Mouse (Mus musculus): ENCODE data around the gene Gstm1. TPM values are rescaled to one million over a fixed set of nuclear protein-coding genes. Genes with fewer than 3 reads are reported as not detected.
"Not testable (repeated sequence)": the region's sequence is repeated elsewhere in the genome, so short reads cannot be mapped to it uniquely, and the experiment has no call there.

The Gstm1 gene
- polyA plus RNA-seq, 1 experiment from 2014 or later: 224 TPM

DNA sequence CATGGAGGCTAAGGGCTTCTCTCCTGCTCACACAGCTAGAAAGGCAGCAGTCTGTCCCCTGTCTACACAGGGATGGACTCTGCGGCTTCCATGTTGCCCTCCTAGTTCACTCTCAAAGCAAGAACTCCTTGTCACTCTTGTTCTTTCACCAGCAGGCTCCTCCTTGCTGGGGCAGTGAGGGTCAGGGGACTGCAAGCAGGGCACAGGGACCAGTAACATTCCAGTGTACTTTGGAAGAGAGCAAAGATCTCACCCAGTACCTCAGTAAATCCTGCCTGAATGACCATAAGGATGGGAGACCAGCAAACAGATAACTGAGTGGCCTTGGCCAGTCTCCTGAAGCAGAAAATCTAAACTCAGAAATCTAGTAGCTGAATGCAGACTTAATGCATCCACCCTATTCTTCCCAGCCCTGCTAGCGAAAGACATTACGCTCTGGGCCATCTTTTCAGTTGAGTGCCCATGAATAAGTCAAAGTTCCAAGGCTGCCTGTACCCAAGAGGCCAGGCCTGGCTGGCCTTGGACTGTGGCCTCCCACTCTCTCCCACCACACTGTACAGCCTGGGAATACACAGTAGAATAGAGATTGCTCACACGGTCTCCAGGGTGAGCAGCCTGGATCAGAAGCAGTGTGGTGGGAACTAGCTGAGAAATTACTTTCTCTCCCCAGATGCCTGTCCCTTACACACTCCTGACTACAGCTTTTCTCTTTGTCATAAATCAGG lies 11.0 kb upstream of the Gstm1 start:
- H3K9ac ChIP-seq (ENCODE audit: low read depth, low read length): no peak overlapping the region
- DNase-seq (ENCODE audit: low spot score): no peak
- H3K36me3 ChIP-seq (ENCODE audit: insufficient read depth, low read length): no peaks in the 10 kb centered on the region
- ATAC-seq (replicated peaks; ENCODE audit: low FRiP score, low read depth): peak; percentile 78
- no peak for TF ChIP-seq CTCF (IDR thresholded peaks at IDR 0.05; ENCODE audit: low read depth)
- peak overlapping the region; percentile 60 for H3K27ac ChIP-seq
- no peaks in the 10 kb centered on the region for H3K9me3 ChIP-seq (replicated peaks; ENCODE audit: low read length)
- H3K27me3 ChIP-seq (ENCODE audit: insufficient read depth, low read length): no peaks in the 10 kb centered on the region
- no peaks in the 10 kb centered on the region for H3K4me1 ChIP-seq (replicated peaks; ENCODE audit: insufficient read depth, low read length)
- WGBS: 69% methylated on average over 4 of the region's 4 CpGs
- no peak overlapping the region for H3K4me3 ChIP-seq (replicated peaks; ENCODE audit: low read depth, low read length)
- H3K4me2 ChIP-seq (ENCODE audit: low read length): no peak overlapping the region

DNA sequence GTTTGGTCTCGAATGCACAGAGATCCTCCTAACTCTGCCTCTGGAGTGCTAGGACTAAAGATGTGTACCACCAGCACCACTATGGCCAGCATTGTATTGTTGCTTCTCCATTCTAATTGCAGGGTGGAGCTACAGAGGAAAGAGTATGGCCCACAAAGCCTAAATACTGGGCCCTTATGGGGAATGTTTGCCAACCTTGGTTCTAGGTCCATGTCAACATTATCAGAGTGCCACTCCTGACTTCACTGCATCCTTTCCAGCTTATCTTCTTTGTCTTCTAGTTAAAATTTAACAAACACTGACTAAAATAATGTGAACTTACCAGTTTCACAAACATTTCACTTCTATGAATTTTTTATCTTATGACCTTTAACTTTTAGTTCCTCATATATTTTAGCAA lies 8.8 kb upstream of the Gstm1 start:
- H3K4me3 ChIP-seq (replicated peaks; ENCODE audit: low read depth, low read length): no peak overlapping the region
- WGBS: 88% methylated on average over 1 of the region's 1 CpGs
- ATAC-seq (replicated peaks; ENCODE audit: low FRiP score, low read depth) (no peak), DNase-seq (ENCODE audit: low spot score) (no peak)
- no peaks in the 10 kb centered on the region for H3K36me3 ChIP-seq (ENCODE audit: insufficient read depth, low read length)
- H3K9me3 ChIP-seq (replicated peaks; ENCODE audit: low read length): no peaks in the 10 kb centered on the region
- no peak overlapping the region for H3K27ac ChIP-seq
- no peaks in the 10 kb centered on the region for H3K4me1 ChIP-seq (replicated peaks; ENCODE audit: insufficient read depth, low read length)
- H3K4me2 ChIP-seq (ENCODE audit: low read length): no peak overlapping the region
- H3K9ac ChIP-seq (ENCODE audit: low read depth, low read length): no peak overlapping the region
- TF ChIP-seq CTCF (IDR thresholded peaks at IDR 0.05; ENCODE audit: low read depth): no peak
- H3K27me3 ChIP-seq (ENCODE audit: insufficient read depth, low read length): no peaks in the 10 kb centered on the region

DNA sequence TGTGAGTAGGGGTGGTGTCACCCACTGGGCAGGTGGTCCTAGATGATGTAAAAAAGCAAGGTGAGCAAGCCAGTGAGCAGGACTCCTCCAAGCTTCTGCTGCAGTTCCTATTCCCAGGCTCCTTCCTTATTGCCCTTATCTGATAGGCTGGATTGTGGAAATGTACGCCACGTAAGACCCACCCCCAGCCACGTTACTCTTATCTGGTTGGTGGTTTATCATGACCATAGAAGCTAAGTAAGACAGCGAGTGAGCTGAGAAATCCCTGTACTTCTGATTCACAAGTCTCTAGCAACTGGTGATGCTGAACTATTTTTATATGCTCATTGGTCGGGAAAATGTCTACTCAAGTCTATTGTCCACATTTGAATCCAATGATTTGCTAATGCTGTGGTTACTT lies 8.3 kb upstream of the Gstm1 start:
- DNase-seq (ENCODE audit: low spot score) (peak; percentile 72), ATAC-seq (replicated peaks; ENCODE audit: low FRiP score, low read depth) (no peak)
- Histone ChIP-seq H3K9ac (ENCODE audit: low read depth, low read length) (no peak overlapping the region), H3K9me3 (replicated peaks; ENCODE audit: low read length) (no peaks in the 10 kb centered on the region), H3K4me2 (ENCODE audit: low read length) (no peak overlapping the region), H3K36me3 (ENCODE audit: insufficient read depth, low read length) (no peaks in the 10 kb centered on the region), H3K4me3 (replicated peaks; ENCODE audit: low read depth, low read length) (no peak overlapping the region), H3K27me3 (ENCODE audit: insufficient read depth, low read length) (no peaks in the 10 kb centered on the region), H3K27ac (no peak overlapping the region), H3K4me1 (replicated peaks; ENCODE audit: insufficient read depth, low read length) (no peaks in the 10 kb centered on the region)
- WGBS: 74% methylated on average over 5 of the region's 5 CpGs
- TF ChIP-seq CTCF (IDR thresholded peaks at IDR 0.05; ENCODE audit: low read depth): no peak

DNA sequence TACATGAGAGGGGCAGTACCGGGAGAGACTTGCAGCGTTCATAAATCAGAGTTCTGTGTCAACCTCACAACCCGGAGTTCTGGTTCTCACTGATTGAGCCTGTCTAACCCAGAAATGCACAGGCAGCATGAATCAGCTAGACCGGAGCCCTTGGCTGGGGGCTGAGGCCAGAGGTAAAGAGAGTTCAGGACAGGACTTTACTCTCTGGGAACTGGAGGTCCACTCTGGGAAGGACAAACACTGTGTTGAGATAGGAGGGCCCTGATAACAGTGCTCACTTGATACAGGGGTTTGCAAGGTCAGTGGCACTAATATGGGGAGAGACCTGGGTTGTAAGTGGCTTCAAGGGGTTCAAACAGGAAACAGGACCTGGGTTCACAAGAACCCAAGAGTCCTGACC lies 7.5 kb upstream of the Gstm1 start:
- ATAC-seq (replicated peaks; ENCODE audit: low FRiP score, low read depth) (no peak), DNase-seq (ENCODE audit: low spot score) (no peak)
- no peaks in the 10 kb centered on the region for H3K4me1 ChIP-seq (replicated peaks; ENCODE audit: insufficient read depth, low read length)

DNA sequence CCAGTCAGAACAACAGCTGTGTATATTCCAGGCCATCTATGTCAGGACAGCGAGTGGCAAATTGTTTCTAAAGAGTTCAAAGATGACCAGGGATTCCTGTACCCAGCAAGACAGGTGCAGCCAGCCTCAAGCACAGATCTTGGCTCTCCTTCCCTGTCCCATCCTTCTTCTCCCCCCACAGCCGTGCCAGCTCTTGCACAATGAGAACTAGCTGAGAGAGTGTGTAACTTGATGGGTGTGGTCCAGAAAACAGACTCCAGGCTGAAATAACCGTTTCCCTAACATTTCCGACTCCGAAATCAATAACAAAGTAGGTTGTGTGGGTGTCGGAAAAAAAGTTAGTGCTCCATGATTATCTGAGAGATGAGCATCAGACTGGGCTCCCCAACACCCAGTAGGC lies 4.9 kb upstream of the Gstm1 start:
- H3K9ac ChIP-seq (ENCODE audit: low read depth, low read length): no peak overlapping the region
- no peaks in the 10 kb centered on the region for H3K9me3 ChIP-seq (replicated peaks; ENCODE audit: low read length)
- H3K4me1 ChIP-seq (replicated peaks; ENCODE audit: insufficient read depth, low read length): peaks cover 3% of the 10 kb centered on the region
- 71% methylated on average over 6 of the region's 6 CpGs for WGBS
- H3K4me3 ChIP-seq (replicated peaks; ENCODE audit: low read depth, low read length): no peak overlapping the region
- H3K4me2 ChIP-seq (ENCODE audit: low read length): no peak overlapping the region
- no peaks in the 10 kb centered on the region for H3K27me3 ChIP-seq (ENCODE audit: insufficient read depth, low read length)
- no peak overlapping the region for H3K27ac ChIP-seq
- no peak for TF ChIP-seq CTCF (IDR thresholded peaks at IDR 0.05; ENCODE audit: low read depth)
- ATAC-seq (replicated peaks; ENCODE audit: low FRiP score, low read depth) (no peak), DNase-seq (ENCODE audit: low spot score) (no peak)
- no peaks in the 10 kb centered on the region for H3K36me3 ChIP-seq (ENCODE audit: insufficient read depth, low read length)

More for the DNA sequence above, 7.5 kb upstream of the Gstm1 start:
- no peaks in the 10 kb centered on the region for H3K36me3 ChIP-seq (ENCODE audit: insufficient read depth, low read length)
- no peak overlapping the region for H3K4me2 ChIP-seq (ENCODE audit: low read length)
- H3K4me3 ChIP-seq (replicated peaks; ENCODE audit: low read depth, low read length): no peak overlapping the region
- no peak for TF ChIP-seq CTCF (IDR thresholded peaks at IDR 0.05; ENCODE audit: low read depth)
- H3K9ac ChIP-seq (ENCODE audit: low read depth, low read length): no peak overlapping the region
- no peaks in the 10 kb centered on the region for H3K9me3 ChIP-seq (replicated peaks; ENCODE audit: low read length)
- no peaks in the 10 kb centered on the region for H3K27me3 ChIP-seq (ENCODE audit: insufficient read depth, low read length)
- 31% methylated on average over 4 of the region's 4 CpGs for WGBS
- no peak overlapping the region for H3K27ac ChIP-seq

DNA sequence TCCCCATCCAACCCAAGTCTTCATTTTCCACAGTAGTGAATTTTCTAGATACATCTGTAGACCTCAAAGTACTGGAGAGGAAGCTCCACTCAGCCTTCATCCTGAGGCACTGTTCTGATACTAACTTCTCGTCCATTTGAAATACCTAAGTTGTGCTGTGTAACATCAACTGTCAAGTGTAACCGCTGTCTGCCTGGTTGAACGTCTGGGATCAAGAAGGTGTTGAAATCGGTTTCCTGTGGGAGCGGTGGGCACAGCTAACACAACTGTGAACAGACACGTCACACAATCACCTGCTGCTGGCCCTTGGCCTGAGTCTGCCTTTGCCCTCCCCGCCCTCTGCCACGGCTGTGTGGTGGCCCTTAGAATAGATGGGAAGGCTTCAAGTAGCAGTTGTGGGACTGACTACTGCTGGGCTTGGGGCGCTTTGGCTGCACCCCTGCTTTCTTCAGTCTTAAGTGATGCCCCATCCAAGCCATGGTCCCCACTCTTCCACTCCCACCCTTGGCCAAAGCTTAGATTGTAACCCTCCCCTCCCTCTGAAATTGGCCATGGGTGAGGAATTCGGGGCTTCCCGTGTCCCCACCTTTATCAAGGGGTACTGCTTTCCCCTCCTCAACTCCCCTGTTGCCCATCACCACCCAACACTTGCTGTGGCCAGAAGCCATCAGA lies 2.7 kb upstream of the Gstm1 start:
- H3K27me3 ChIP-seq (ENCODE audit: insufficient read depth, low read length); H3K4me2 ChIP-seq (ENCODE audit: low read length); DNase-seq (ENCODE audit: low spot score); H3K9ac ChIP-seq (ENCODE audit: low read depth, low read length); H3K36me3 ChIP-seq (ENCODE audit: insufficient read depth, low read length); H3K4me1 ChIP-seq (replicated peaks; ENCODE audit: insufficient read depth, low read length); H3K9me3 ChIP-seq (replicated peaks; ENCODE audit: low read length); ATAC-seq (replicated peaks; ENCODE audit: low FRiP score, low read depth); H3K27ac ChIP-seq; H3K4me3 ChIP-seq (replicated peaks; ENCODE audit: low read depth, low read length): not testable (repeated sequence)
- WGBS: 77% methylated on average over 11 of the region's 11 CpGs

DNA sequence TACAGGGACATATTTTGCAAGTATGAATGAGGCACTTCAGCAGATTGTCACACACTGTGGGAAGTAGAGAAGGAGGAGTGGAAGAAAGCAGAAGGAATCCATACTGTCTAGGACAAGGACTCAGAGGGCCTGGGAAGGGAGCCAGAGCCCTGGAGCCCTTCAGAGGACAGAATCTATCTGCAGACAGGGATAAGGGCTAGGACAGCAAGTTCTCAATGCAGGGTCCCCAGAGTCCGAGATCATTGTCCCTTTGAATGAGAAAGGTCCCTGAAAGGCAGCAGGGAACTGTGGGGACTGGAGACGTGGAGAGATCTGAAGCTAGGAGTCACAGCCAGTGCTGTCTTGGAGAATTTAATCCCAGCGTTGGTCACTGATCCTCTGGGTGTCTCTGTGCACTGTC lies 1.5 kb upstream of the Gstm1 start:
- H3K36me3 ChIP-seq (ENCODE audit: insufficient read depth, low read length); H3K27me3 ChIP-seq (ENCODE audit: insufficient read depth, low read length); H3K4me3 ChIP-seq (replicated peaks; ENCODE audit: low read depth, low read length); ATAC-seq (replicated peaks; ENCODE audit: low FRiP score, low read depth); H3K9me3 ChIP-seq (replicated peaks; ENCODE audit: low read length); DNase-seq (ENCODE audit: low spot score); H3K4me2 ChIP-seq (ENCODE audit: low read length); H3K9ac ChIP-seq (ENCODE audit: low read depth, low read length); H3K4me1 ChIP-seq (replicated peaks; ENCODE audit: insufficient read depth, low read length); H3K27ac ChIP-seq: not testable (repeated sequence)
- WGBS: 65% methylated on average over 3 of the region's 3 CpGs

Measured in kidney, postnatal 0 days (tissue).